Mouse (Mus musculus): ENCODE data around the gene Tenm2.

- TF ChIP-seq GATA1 (IDR thresholded peaks at IDR 0.05; ENCODE audit: borderline replicate concordance, low read length) (no peak), FLI1 (IDR thresholded peaks at IDR 0.05; ENCODE audit: low read length) (no peak)
Measured at GRCm38 (mm10) chr11:36535591-36535990, 700.2 kb downstream of the Tenm2 start.
